Mouse (Mus musculus) spleen, postnatal 36 days (tissue): ENCODE data around the gene Oas1h.
"Not testable (repeated sequence)": the region's sequence is repeated elsewhere in the genome, so short reads cannot be mapped to it uniquely, and the experiment has no call there.

Experiments
- DNase-seq, 2 experiments: peaks; one replicate each; pipeline ENCODE4 v3.0.0; 2022; ENCODE audit warnings: low spot score in 2 of 2, mixed read lengths in 1 of 2

Gene Oas1h

DNA sequence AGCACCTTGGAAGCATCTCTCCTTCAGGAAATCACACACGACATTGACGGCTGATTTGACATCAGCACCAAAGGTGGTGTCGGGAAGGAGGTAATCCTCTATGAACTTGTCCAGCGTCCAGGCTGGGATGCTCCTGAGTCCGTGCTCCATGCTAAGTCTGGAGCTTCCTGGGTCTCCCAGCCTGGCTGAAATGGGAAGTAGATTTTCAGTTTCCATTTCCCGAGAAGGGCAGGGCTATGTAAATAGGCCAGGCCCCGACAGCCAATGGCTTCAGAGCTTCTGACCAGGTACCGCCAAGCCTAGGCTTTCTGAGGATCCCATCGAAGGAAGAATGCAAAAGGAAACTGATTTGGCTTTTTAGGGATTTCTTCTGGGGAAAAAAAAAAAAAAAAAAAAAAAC, 26.2 kb downstream of the Oas1h start, which contains the start of gene Oas1g:
TSS of gene Oas1g (minus strand) at position 201 of the 400 bp plus-strand sequence.
- DNase-seq: not testable (repeated sequence)

DNA sequence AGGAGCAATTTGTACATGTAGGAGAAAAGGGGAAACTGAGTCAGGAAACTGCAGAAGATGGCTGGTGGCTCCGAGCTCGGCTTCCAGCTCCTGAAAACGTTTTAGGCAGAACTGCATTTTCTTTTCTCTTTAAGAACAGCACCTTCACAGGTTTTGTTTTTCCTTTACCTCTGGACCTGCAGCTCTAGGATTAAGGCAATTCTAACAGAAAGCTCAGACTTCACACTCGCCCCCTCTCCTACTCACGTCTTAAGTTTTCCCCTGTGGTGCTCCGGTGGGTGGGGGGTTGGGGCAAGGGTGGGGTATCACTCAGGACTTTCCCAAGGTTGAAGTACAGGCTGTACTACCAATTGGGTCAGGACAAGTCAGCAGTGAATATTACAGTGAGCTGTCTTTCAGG, 26.6 kb downstream of the Oas1h start:
- no peak for DNase-seq

DNA sequence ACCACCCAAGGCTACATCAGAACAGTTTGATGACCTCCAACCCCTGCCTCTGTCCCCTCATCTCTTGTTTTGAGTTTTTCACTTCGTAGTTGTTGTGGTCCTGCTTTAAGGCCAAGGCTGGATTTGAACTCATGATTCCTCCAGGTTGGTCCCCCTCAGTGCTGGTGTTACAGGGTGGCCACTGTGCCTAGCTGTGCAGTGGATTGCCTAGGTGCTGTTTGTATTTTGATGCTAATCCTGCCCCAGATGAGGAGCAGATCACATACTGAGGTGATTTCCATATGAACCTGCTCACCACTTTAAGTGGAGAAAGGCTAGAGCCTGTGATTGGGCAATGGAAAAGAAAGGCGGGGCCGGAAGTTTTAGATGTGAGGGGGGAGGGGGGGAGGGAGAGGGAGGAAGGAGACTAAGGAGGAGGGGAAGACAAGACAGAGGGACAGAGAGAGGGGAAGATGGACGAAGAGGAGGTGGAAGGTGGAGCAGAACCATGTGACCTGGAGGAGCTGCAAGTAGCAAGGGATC, 27.1 kb downstream of the Oas1h start:
- DNase-seq: not testable (repeated sequence)

DNA sequence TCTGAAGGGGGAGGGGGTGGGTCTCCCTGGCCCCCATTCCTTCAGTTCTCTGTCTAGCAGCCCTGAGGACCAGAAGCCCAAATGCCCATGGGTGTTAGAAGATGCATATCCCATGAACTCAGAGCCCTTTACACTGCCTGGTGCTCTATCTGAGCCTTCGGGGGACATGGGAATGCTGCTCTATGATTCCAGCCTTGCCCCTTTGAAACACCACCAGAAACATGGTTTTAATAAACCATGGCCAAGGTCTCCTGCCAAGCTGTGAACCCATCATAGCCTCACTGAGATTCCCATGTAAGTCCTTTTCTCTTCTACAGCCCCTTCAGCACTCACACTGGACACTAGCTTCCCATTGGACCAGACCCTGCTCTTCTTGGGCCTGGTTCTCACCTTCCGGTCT, 28.8 kb downstream of the Oas1h start:
- no peak for DNase-seq

DNA sequence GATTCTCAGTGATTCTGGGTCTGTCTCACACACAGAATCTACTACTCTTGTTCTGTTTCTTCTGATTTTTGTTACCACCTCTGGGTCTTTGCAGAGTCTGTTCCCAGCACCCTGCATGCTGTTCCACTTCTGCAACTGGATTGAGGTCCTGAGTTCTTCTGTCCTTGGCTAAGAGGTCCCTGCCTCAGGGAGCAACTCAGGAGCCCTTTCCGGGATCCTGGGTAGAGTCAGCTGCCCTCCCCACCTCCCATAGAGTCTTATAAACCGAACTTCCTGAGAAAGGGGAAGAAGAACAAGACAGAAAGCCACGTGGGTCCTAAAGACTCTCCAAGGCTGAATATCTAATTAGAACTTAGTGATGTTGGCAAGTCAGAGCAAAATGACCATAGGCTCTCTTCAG, 29.8 kb downstream of the Oas1h start:
- DNase-seq: no peak

- DNase-seq: not testable (repeated sequence)
These were observed 30.5 kb downstream of the Oas1h start for GRCm38 (mm10) chr5:120891566-120892242.

DNA sequence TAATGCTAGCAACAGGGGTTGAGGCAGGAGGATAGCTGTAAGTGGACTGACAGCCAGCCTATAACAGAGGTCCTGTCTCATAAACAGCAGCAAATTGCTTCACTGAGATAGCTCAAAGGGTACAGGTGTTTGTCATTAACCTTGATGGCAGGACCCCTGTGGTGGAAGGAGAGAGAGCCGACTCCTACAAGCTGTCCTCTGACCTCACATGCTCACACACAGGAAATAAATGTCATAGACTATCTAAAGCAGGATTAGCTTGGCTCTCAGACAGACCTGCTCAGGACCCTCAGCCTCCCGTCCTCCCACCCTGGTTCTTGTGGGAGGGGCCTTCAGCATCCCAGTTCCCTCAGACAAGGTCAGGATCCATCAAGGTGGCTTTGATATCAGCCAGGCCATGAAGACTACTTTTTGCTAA, 31.0 kb downstream of the Oas1h start:
- no peak for DNase-seq

GRCm38 (mm10) chr5:120893866-120894265, 32.6 kb downstream of the Oas1h start:
- DNase-seq: not testable (repeated sequence)

DNA sequence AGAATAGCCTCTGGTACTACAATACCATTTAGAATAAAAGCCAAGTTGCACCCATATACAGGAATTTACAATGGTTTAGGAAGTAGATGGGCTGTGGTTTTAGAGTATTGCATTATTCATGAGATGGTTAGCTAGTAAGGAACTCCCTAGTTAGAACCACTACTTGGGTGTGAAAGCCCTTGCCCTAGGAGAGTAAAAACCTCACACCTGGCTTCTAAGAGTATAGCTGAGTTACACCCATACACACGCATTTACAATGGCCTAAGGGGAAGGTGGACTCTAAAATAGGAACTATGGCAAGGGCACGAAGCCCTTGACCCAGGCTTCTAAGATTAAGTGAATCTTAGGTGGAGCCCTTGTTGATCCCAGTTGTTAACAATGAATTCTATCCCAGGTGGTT, 33.5 kb downstream of the Oas1h start:
- not testable (repeated sequence) for DNase-seq

- no peak for DNase-seq
These were observed 34.1 kb downstream of the Oas1h start for GRCm38 (mm10) chr5:120895231-120895900.

- DNase-seq: no peak
These were observed 37.1 kb downstream of the Oas1h start for GRCm38 (mm10) chr5:120898307-120898706.

DNA sequence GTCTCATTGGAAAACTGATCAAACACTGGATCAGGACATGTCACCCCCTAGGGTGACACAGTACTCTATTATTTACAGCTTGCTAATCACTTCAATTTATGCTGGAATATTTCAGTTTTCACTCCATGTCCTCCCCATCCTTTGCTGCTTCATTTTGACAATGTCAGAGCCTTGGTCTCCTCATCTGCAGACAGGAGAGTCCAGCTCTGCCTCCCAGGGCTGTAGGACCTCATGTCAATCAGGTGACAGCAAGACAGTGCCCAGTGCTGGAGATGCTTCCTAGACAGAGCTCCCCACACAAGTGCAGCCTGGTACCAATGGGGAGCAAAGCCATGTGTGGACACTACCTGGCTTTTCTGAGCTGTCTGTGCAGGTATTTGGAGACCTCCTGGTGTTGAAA, 37.5 kb downstream of the Oas1h start:
- no peak for DNase-seq

DNA sequence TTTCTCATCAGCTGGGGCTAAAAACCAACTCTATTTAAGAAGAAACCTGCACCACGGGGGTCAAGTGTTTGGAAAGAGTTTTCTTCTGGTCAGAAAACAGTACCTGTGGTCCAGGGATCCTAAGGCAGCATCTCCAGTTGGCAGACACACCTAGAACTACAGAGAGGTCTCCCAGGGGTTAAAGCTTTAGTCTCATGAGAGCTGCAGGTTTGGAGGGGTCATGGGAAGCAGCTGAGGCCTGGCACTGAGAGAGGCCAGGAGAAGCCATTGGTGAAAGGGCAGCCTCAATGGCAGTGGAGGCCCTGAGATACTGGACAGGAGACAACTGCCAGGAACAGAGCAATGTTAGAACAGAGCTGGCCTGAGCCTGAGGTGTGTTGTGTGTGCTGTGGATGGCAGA, 39.4 kb downstream of the Oas1h start:
- no peak for DNase-seq

- DNase-seq: no peak
These were observed 40.8 kb downstream of the Oas1h start for GRCm38 (mm10) chr5:120902056-120902455.

DNA sequence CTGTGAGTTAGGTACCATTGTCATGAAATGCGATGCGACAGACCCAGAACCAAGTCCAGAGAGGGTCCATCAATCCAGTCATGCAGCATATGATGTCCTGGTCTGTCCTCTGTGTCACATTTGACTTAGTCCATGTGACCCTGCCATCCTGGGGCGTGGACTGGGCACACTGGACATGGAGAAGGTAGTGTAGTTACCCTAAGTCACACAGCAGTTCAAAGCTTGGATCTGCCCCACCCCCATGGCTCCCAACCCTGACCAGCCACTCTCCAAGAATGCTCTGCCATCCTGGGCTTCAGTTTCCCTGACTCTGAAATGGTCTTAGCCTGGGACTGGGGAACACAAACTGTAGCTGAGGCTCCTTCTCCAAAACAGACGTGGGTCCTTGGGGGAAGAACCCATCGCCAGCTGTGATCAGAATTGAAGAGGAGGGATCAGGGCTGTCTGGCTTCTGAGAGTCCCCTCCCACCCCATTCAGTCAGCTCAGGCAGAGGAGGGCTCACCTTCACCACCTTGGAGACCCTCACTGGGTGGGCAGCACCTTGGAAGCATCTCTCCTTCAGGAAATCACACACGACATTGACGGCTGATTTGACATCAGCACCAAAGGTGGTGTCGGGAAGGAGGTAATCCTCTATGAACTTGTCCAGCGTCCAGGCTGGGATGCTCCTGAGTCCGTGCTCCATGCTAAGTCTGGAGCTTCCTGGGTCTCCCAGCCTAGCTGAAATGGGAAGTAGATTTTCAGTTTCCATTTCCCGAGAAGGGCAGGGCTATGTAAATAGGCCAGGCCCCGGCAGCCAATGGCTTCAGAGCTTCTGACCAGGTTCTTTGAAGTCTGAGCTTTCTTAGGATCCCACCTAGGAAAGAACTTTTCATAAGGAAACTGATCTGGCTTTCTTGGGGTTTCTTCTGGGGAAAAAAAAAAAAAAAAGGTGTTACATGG, 45.8 kb downstream of the Oas1h start, which contains the start of gene Oas1a:
TSS of gene Oas1a (minus strand) at position 731 of the 943 bp plus-strand sequence.
- not testable (repeated sequence) for DNase-seq

- no peak for DNase-seq
These were observed 47.1 kb downstream of the Oas1h start for GRCm38 (mm10) chr5:120908196-120908920.

DNA sequence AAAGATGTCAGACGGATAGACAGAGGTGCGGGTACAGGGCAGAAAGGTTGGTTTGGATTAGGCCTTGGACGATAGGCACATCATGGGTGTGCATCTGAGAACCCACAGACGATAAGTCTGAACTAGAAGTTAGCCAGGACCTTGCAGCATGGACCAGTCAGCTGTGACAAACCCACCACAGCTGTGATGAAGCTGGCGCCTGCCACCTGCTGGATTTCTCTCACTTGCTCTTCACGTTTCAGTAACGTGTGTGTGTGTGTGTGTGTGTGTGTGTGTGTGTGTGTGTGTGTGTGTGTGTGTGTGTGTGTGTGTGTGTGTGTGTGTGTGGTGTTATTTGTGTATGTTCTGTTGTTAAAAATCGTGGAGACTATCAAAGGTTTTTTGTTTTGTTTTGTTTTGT, 53.0 kb downstream of the Oas1h start, which contains the start of gene Oas1d:
TSS of gene Oas1d (plus strand) at position 333 of the 400 bp plus-strand sequence.
- DNase-seq: not testable (repeated sequence)

GRCm38 (mm10) chr5:120919156-120919935, 58.1 kb downstream of the Oas1h start:
- DNase-seq: not testable (repeated sequence)

DNA sequence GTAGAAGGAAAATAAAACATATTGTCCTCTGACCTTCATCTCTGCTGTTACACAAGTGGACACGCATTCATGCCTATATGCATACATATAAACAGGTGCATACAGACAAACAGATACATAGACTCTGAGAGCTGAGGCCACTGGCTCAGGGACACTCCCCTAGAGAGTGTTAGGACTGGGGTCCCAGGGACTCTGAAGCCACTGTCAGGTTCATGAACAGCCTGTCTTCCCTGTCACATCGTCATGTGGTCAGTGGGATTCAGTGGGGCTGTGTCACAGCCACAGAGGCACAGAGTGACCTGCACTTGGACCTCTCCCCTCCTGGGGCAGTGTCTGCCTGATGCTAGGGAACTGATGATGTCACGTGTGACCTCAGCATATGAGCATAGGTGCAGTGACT, 59.1 kb downstream of the Oas1h start:
- no peak for DNase-seq
